Mouse (Mus musculus) liver, embryonic 12.5 days (tissue): ENCODE data around the gene Stpg1. TPM values are rescaled to one million over a fixed set of nuclear protein-coding genes. Genes with fewer than 3 reads are reported as not detected.

Experiments used
- ATAC-seq: fragments of 200-750 bp; cut with Nextera tagmentation; 2 replicates; pipeline ENCODE4 v1.8.0; 2017; ENCODE audit warnings: moderate number of reproducible peaks, mild to moderate bottlenecking, moderate library complexity
- H3K27ac ChIP-seq: fragments of 300-500 bp; sonication (generic); 2 replicates; pipeline ENCODE4 v1.5.1; 2016; ENCODE audit warnings: mild to moderate bottlenecking
- H3K27me3 ChIP-seq: fragments of 300-500 bp; sonication (generic); replicated peaks from 2 replicates; pipeline ENCODE4 v1.6.1; 2016; ENCODE audit warnings: mild to moderate bottlenecking, moderate library complexity
- H3K36me3 ChIP-seq: fragments of 300-500 bp; sonication (generic); 2 replicates; pipeline ENCODE4 v1.6.1; 2016; ENCODE audit warnings: mild to moderate bottlenecking, moderate library complexity
- H3K4me1 ChIP-seq: fragments of 300-500 bp; sonication (generic); 2 replicates; pipeline ENCODE4 v1.6.1; 2016
- H3K4me2 ChIP-seq: fragments of 300-500 bp; sonication (generic); 2 replicates; pipeline ENCODE4 v1.6.1; 2016; ENCODE audit warnings: mild to moderate bottlenecking, moderate library complexity
- H3K4me3 ChIP-seq: fragments of 300-500 bp; sonication (generic); 2 replicates; pipeline ENCODE4 v1.5.1; 2016; ENCODE audit warnings: mild to moderate bottlenecking, moderate library complexity
- H3K9ac ChIP-seq: fragments of 300-500 bp; sonication (generic); 2 replicates; pipeline ENCODE4 v1.6.1; 2016; ENCODE audit warnings: mild to moderate bottlenecking, moderate library complexity
- H3K9me3 ChIP-seq: fragments of 300-500 bp; sonication (generic); replicated peaks from 2 replicates; pipeline ENCODE4 v1.6.1; 2016; ENCODE audit warnings: mild to moderate bottlenecking, moderate library complexity
- WGBS: fragments of 180-500 bp; shearing (Covaris S2); methylation state at CpG from one replicate; pipeline ENCODE4 v1.1.7; 2016; ENCODE audit not compliant: insufficient replicate concordance; 5-methylcytosine and 5-hydroxymethylcytosine counted together
- polyA plus RNA-seq: library from polyadenylated mRNA; unstranded; fragments of >200 nt; fragmentation: Nextera tagmentation; extraction: Ambion mirVana; gene quantifications from 2 replicates; pipeline ENCODE4 v1.2.1, GENCODE M21; 2016

Stpg1 gene
- polyA plus RNA-seq, 1 experiment from 2014 or later: not detected

DNA sequence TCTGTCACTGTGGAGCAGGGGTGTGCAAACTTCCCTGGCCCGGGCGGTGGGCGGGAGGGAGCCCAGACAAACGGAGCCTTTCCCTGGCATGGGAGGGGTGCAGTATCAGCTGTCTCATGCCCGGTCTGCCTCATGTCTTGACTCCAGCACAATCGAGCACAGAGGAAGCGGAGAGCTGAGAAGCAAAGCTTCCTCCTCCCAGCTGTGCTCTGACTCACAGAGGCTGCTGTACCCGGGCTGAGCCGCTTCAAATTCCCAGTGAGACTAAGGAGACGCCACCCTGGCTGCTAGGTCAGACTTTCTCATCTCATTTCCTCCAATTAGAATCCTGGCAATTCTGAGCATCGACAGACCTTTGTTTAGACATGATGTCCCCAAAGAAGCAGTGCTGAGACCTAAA lies 72.5 kb downstream of the Stpg1 start:
- H3K4me3 ChIP-seq: no peak overlapping the region
- H3K27ac ChIP-seq: no peak overlapping the region
- no peaks in the 10 kb centered on the region for H3K9me3 ChIP-seq
- H3K4me2 ChIP-seq: no peak overlapping the region
- H3K27me3 ChIP-seq: peaks cover 82% of the 10 kb centered on the region
- WGBS: 28% methylated on average over 11 of the region's 11 CpGs
- no peak for ATAC-seq
- H3K4me1 ChIP-seq: peaks cover 21% of the 10 kb centered on the region
- H3K36me3 ChIP-seq: no peaks in the 10 kb centered on the region
- H3K9ac ChIP-seq: no peak overlapping the region

GRCm38 (mm10) chr4:135567484-135567883 lies 72.9 kb downstream of the Stpg1 start:
- 47% methylated on average over 8 of the region's 8 CpGs for WGBS
- Histone ChIP-seq H3K9ac (no peak overlapping the region), H3K4me2 (no peak overlapping the region), H3K27ac (no peak overlapping the region), H3K4me3 (no peak overlapping the region), H3K4me1 (peaks cover 21% of the 10 kb centered on the region), H3K36me3 (no peaks in the 10 kb centered on the region), H3K9me3 (no peaks in the 10 kb centered on the region), H3K27me3 (peaks cover 86% of the 10 kb centered on the region)
- no peak for ATAC-seq

GRCm38 (mm10) chr4:135569201-135569600 lies 74.6 kb downstream of the Stpg1 start:
- Histone ChIP-seq H3K9me3 (no peaks in the 10 kb centered on the region), H3K4me1 (peaks cover 27% of the 10 kb centered on the region), H3K27me3 (peaks cover 94% of the 10 kb centered on the region), H3K36me3 (no peaks in the 10 kb centered on the region), H3K9ac (no peak overlapping the region), H3K4me3 (peak overlapping the region; percentile 38; the same call in 1 of the 2 replicates), H3K4me2 (peak overlapping the region; percentile 57; the same call in 1 of the 2 replicates), H3K27ac (no peak overlapping the region)
- no peak for ATAC-seq
- WGBS: 6% methylated on average over 11 of the region's 11 CpGs

- Histone ChIP-seq H3K9me3 (no peaks in the 10 kb centered on the region), H3K27me3 (peaks cover 94% of the 10 kb centered on the region), H3K4me1 (peaks cover 27% of the 10 kb centered on the region), H3K27ac (no peak overlapping the region), H3K9ac (0 out of 2 replicates have a peak overlapping the region, but pooled peaks have one; percentile 19), H3K4me3 (peak overlapping the region; percentile 38), H3K4me2 (peak overlapping the region; percentile 57), H3K36me3 (no peaks in the 10 kb centered on the region)
- 12% methylated on average over 32 of the region's 32 CpGs for WGBS
- 0 out of 2 replicates have a peak, but pooled peaks have one; percentile 35 for ATAC-seq
These were observed 75.8 kb downstream of the Stpg1 start for GRCm38 (mm10) chr4:135570152-135571036.

DNA sequence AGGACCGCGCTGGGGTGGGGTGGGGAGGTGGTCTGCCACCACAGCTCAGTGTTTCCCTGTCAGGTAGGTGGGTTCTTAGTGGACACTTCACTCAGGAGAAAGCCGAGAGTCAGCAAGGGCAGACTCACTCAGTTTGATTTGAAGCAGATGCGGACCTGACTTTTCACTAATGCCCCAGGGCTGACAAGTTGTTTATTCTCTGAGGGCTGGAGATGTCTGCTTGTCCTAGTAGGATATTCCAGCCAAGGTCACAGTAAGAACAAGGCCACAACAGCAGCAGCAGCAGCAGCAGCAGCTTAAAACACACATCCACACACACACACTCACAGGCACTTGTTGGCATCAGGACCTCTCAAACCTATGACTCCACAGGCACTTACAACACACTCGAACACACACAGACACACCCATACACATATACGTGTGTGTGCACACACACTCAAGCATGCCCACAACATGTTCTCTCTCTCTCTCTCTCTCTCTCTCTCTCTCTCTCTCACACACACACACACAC lies 76.5 kb downstream of the Stpg1 start:
- H3K36me3 ChIP-seq: no peaks in the 10 kb centered on the region
- no peak overlapping the region for H3K4me3 ChIP-seq
- H3K4me1 ChIP-seq: peaks cover 27% of the 10 kb centered on the region
- no peaks in the 10 kb centered on the region for H3K9me3 ChIP-seq
- 51% methylated on average over 6 of the region's 6 CpGs for WGBS
- no peak overlapping the region for H3K27ac ChIP-seq
- no peak overlapping the region for H3K9ac ChIP-seq
- peaks cover 100% of the 10 kb centered on the region for H3K27me3 ChIP-seq
- no peak for ATAC-seq
- H3K4me2 ChIP-seq: no peak overlapping the region

DNA sequence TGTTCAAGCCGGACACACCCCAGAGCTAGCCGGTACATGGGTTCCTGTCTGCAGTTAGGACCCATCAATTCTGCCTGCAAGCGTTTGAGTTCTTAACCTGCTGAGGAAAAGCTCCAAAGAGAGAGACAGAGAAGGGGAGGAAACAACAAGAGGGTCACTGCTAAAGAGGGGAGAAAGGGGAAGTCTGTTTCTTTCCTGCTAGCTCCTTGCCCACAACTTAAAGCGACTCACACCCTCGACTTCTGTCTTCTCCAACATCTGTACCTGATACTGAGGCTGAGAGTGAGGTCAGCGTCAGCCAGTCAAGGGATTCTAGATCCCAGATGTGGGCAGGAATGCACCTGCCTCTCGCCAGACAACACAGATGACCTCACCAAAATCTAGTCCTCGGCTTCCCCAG lies 77.7 kb downstream of the Stpg1 start:
- 7% methylated on average over 8 of the region's 8 CpGs for WGBS
- Histone ChIP-seq H3K27me3 (peaks cover 98% of the 10 kb centered on the region), H3K9me3 (no peaks in the 10 kb centered on the region), H3K4me2 (no peak overlapping the region), H3K4me1 (peaks cover 27% of the 10 kb centered on the region), H3K4me3 (no peak overlapping the region), H3K9ac (no peak overlapping the region), H3K36me3 (no peaks in the 10 kb centered on the region), H3K27ac (no peak overlapping the region)
- ATAC-seq: no peak

GRCm38 (mm10) chr4:135573251-135573808 lies 78.7 kb downstream of the Stpg1 start, which contains the start of gene Grhl3:
Grhl3 (minus strand) TSS chr4:135573630.
- peak within 1 kb of the TSS; percentile 26 for H3K4me2 ChIP-seq
- H3K9me3 ChIP-seq: no peaks in the 10 kb centered on the region
- no peak for ATAC-seq
- H3K27ac ChIP-seq: no peak within 1 kb of the TSS
- H3K27me3 ChIP-seq: peaks cover 98% of the 10 kb centered on the region
- H3K4me1 ChIP-seq: peaks cover 27% of the 10 kb centered on the region
- 1% methylated on average over 31 of the region's 31 CpGs for WGBS
- H3K4me3 ChIP-seq: peak within 1 kb of the TSS; percentile 12; the same call in 1 of the 2 replicates
- no peaks in the 10 kb centered on the region for H3K36me3 ChIP-seq
- no peak within 1 kb of the TSS for H3K9ac ChIP-seq

DNA sequence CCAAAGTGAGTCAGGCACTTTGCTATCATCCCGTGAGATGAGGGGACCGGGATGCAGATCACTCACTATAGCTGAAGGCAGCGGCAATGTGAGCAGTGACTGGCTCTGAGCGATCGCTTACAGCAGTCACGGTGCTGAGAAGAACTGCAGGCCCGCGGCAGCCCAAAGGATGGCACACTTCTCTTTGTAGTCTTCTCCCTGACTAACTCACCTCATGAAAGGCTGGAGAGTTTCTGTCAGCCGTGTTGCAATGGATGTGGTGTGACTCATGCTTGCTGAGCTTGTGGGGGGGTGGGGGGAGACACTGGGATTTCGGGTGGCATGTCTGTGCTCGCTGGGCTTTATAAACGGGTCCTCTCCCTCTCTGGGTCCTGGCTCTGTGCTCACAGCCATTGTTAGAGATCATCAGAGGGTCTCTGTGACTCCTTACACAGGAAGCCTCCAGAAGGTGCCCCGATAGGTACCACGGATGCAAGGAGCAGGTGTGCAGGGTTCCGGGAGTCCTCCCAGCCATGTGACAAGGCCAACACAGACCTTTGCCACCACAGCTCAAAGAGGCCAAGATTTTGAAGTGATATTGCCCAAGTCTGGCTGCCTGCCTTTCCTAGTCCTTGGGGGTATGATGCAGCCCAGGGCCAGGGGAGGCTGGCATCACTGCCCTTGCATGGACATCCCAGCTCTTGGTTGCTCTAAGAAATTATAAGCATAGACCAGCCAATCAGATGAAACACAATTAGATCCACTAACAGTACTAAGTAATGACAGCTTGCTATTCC lies 81.0 kb downstream of the Stpg1 start:
- ATAC-seq: no peak
- Histone ChIP-seq H3K27ac (no peak overlapping the region), H3K36me3 (no peaks in the 10 kb centered on the region), H3K4me2 (no peak overlapping the region), H3K4me1 (peaks cover 10% of the 10 kb centered on the region), H3K9me3 (no peaks in the 10 kb centered on the region), H3K9ac (no peak overlapping the region), H3K27me3 (peaks cover 83% of the 10 kb centered on the region), H3K4me3 (no peak overlapping the region)
- WGBS: 56% methylated on average over 15 of the region's 15 CpGs

- ATAC-seq: no peak
- peaks cover 4% of the 10 kb centered on the region; the same call in 1 of the 2 replicates for H3K4me1 ChIP-seq
- H3K4me3 ChIP-seq: no peak overlapping the region
- H3K9ac ChIP-seq: no peak overlapping the region
- H3K4me2 ChIP-seq: no peak overlapping the region
- 69% methylated on average over 5 of the region's 5 CpGs for WGBS
- H3K36me3 ChIP-seq: no peaks in the 10 kb centered on the region
- H3K27me3 ChIP-seq: peaks cover 79% of the 10 kb centered on the region
- H3K27ac ChIP-seq: no peak overlapping the region
- H3K9me3 ChIP-seq: no peaks in the 10 kb centered on the region
These were observed 83.9 kb downstream of the Stpg1 start for GRCm38 (mm10) chr4:135578490-135578889.

DNA sequence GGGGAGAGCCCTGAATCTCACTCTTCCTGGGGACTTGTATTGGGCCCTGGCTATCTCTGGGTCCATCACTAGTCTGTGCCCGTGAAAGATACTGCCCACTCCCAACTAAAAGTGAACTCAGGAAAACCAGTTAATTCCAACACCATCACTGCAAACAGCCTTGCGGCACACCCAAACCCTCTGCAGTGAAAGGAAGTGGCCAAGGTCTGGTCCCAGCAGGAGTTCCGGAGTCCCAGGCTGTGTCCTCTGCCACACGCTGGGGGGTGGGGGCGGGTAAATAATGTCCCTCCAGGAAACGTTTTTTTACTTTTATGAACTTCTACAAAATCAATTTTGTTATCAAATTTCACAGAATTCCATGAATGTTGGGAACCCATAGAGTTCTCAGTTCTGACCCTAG lies 85.1 kb downstream of the Stpg1 start:
- H3K4me2 ChIP-seq: no peak overlapping the region
- peaks cover 79% of the 10 kb centered on the region for H3K27me3 ChIP-seq
- ATAC-seq: no peak

GRCm38 (mm10) chr4:135581222-135581910 lies 86.8 kb downstream of the Stpg1 start:
- no peak overlapping the region for H3K4me3 ChIP-seq
- no peaks in the 10 kb centered on the region for H3K4me1 ChIP-seq
- no peak overlapping the region for H3K27ac ChIP-seq
- no peaks in the 10 kb centered on the region for H3K9me3 ChIP-seq
- peaks cover 79% of the 10 kb centered on the region for H3K27me3 ChIP-seq
- H3K36me3 ChIP-seq: no peaks in the 10 kb centered on the region
- H3K4me2 ChIP-seq: no peak overlapping the region
- no peak for ATAC-seq
- no peak overlapping the region for H3K9ac ChIP-seq
- 32% methylated on average over 12 of the region's 12 CpGs for WGBS

More for the DNA sequence above, 85.1 kb downstream of the Stpg1 start:
- Histone ChIP-seq H3K27ac (no peak overlapping the region), H3K36me3 (no peaks in the 10 kb centered on the region), H3K4me1 (no peaks in the 10 kb centered on the region), H3K9me3 (no peaks in the 10 kb centered on the region), H3K9ac (no peak overlapping the region), H3K4me3 (no peak overlapping the region)
- WGBS: 19% methylated on average over 6 of the region's 6 CpGs
